Comparison of ENCODE assay signal across 8 mouse cellular contexts in genomic region chr6:136803093-136803738, GRCm38 (mm10). TPM values are rescaled to one million over a fixed set of nuclear protein-coding genes. Genes with fewer than 3 reads are reported as not detected.
DNase-seq lines count a peak whose midpoint lies in the region; ATAC-seq and TF ChIP-seq lines count a peak whose summit lies in the region.

No protein-coding gene starts in this region.

- TF ChIP-seq CTCF in liver, postnatal 0 days (IDR thresholded peaks at IDR 0.05; ENCODE audit: low read depth), result no peak

- no peak for DNase-seq in heart, postnatal 14 days
- no peak for DNase-seq in ES-E14 (ENCODE audit: low read depth, low spot score)
- no peak for DNase-seq in forebrain, embryonic 14.5 days (ENCODE audit: low spot score)
- DNase-seq in liver, postnatal 0 days, result no peak
- DNase-seq in urinary bladder, postnatal 4 days (ENCODE audit: low spot score in 2 of 2), result no peak
- no peak for DNase-seq in left cerebral cortex, adult 18-20 months (ENCODE audit: low spot score in 2 of 2)
- no peak for DNase-seq in cerebellum, postnatal 36 days

- in situ Hi-C loops in ES-E14 (cut with MboI; ENCODE audit: low sequenced_read_pairs in 2 of 2, unreplicated experiment in 2 of 2), result no loop called here

- peak overlapping the region; percentile 69 for H3K4me3 ChIP-seq in heart, embryonic 12.5 days
- H3K4me3 ChIP-seq in ES-E14 (ENCODE audit: insufficient read depth in 1 of 2, low read depth in 1 of 2, low read length in 2 of 2, poor library complexity in 1 of 2, severe bottlenecking in 1 of 2), result peak overlapping the region; percentile 2 to 62; a peak in 2 of 4 replicates
- peak overlapping the region; percentile 71 for H3K4me3 ChIP-seq in forebrain, embryonic 14.5 days (ENCODE audit: low read depth, low read length)
- H3K4me3 ChIP-seq in liver, postnatal 0 days (ENCODE audit: low read depth, low read length), result peak overlapping the region; percentile 77

- peak overlapping the region; percentile 89 for H3K4me2 ChIP-seq in heart, embryonic 12.5 days
- H3K4me2 ChIP-seq in forebrain, embryonic 14.5 days (ENCODE audit: low read length), result peak overlapping the region; percentile 56
- peak overlapping the region; percentile 87 for H3K4me2 ChIP-seq in liver, postnatal 0 days (ENCODE audit: low read depth, low read length)

- H3K9me3 ChIP-seq in heart, embryonic 12.5 days (replicated peaks), result no peaks in the 10 kb centered on the region
- no peaks in the 10 kb centered on the region for H3K9me3 ChIP-seq in ES-E14 (ENCODE audit: control insufficient read depth, insufficient read depth, low read depth, low read length)
- H3K9me3 ChIP-seq in forebrain, embryonic 14.5 days (replicated peaks; ENCODE audit: control insufficient read depth, low read length), result no peaks in the 10 kb centered on the region
- H3K9me3 ChIP-seq in liver, postnatal 0 days (ENCODE audit: low read length), result no peaks in the 10 kb centered on the region

- no peaks in the 10 kb centered on the region for H3K27me3 ChIP-seq in heart, embryonic 12.5 days (replicated peaks)
- no peaks in the 10 kb centered on the region for H3K27me3 ChIP-seq in forebrain, embryonic 14.5 days (replicated peaks; ENCODE audit: control insufficient read depth, insufficient read depth, low read length)
- no peaks in the 10 kb centered on the region for H3K27me3 ChIP-seq in liver, postnatal 0 days (ENCODE audit: insufficient read depth, low read length)

- intact Hi-C loops in heart, postnatal 14 days (cut with DNase I), result no loop called here

- H3K9ac ChIP-seq in heart, embryonic 12.5 days, result peak overlapping the region; percentile 96
- H3K9ac ChIP-seq in ES-E14 (ENCODE audit: insufficient read depth, low read depth, low read length, poor library complexity, severe bottlenecking), result no peak overlapping the region; the same call in 1 of the 2 replicates
- H3K9ac ChIP-seq in forebrain, embryonic 14.5 days (ENCODE audit: low read length), result peak overlapping the region; percentile 90
- peak overlapping the region; percentile 91 for H3K9ac ChIP-seq in liver, postnatal 0 days (replicated peaks)

- TF ChIP-seq EP300 in liver, postnatal 0 days (IDR thresholded peaks at IDR 0.05; ENCODE audit: low read depth), result no peak

- ATAC-seq in heart, embryonic 12.5 days (ENCODE audit: insufficient number of reproducible peaks, low FRiP score), result no peak
- ATAC-seq in forebrain, embryonic 14.5 days, result no peak; the same call in 1 of the 2 replicates
- ATAC-seq in liver, postnatal 0 days, result no peak; the same call in 1 of the 2 replicates

- H3K4me1 ChIP-seq in heart, embryonic 12.5 days (replicated peaks), result peaks cover 17% of the 10 kb centered on the region
- peaks cover 4 to 5% of the 10 kb centered on the region in 2 experiments; a peak in 1 of 4 replicates for H3K4me1 ChIP-seq in ES-E14 (ENCODE audit: control insufficient read depth in 2 of 2, insufficient read depth in 2 of 2, low read length in 2 of 2, poor library complexity in 1 of 2)
- peaks cover 6% of the 10 kb centered on the region for H3K4me1 ChIP-seq in forebrain, embryonic 14.5 days (ENCODE audit: control insufficient read depth, insufficient read depth, low read length)
- H3K4me1 ChIP-seq in liver, postnatal 0 days (ENCODE audit: insufficient read depth), result peaks cover 21% of the 10 kb centered on the region

- H3K27ac ChIP-seq in heart, embryonic 12.5 days (ENCODE audit: poor library complexity, severe bottlenecking), result peak overlapping the region; percentile 100
- H3K27ac ChIP-seq in ES-E14 (ENCODE audit: insufficient read depth, low read depth, low read length, poor library complexity, severe bottlenecking), result no peak overlapping the region; the same call in 1 of the 2 replicates
- H3K27ac ChIP-seq in forebrain, embryonic 14.5 days (ENCODE audit: low read depth, low read length), result peak overlapping the region; percentile 98
- peak overlapping the region; percentile 100 for H3K27ac ChIP-seq in liver, postnatal 0 days (ENCODE audit: low read depth)

- no peaks in the 10 kb centered on the region for H3K36me3 ChIP-seq in heart, embryonic 12.5 days
- H3K36me3 ChIP-seq in ES-E14 (ENCODE audit: control insufficient read depth, insufficient read depth, low read length, poor library complexity, severe bottlenecking), result no peaks in the 10 kb centered on the region
- no peaks in the 10 kb centered on the region for H3K36me3 ChIP-seq in forebrain, embryonic 14.5 days (ENCODE audit: control insufficient read depth, insufficient read depth, low read length)
- no peaks in the 10 kb centered on the region for H3K36me3 ChIP-seq in liver, postnatal 0 days (replicated peaks; ENCODE audit: insufficient read depth, low read length)

- 9% methylated on average over 12 of the region's 12 CpGs for WGBS in heart, embryonic 12.5 days
- WGBS in forebrain, embryonic 14.5 days, result 21% methylated on average over 12 of the region's 12 CpGs
- 8% methylated on average over 12 of the region's 12 CpGs for WGBS in liver, postnatal 0 days (ENCODE audit: insufficient replicate concordance)

TF ChIP-seq in ES-E14, 5 proteins besides CTCF, POLR2A, EP300 and RAD21:
- TF ChIP-seq CHD2 (IDR thresholded peaks at IDR 0.05; ENCODE audit: low read depth, low read length) (0 out of 2 replicates have a peak, but pooled peaks have one; percentile 29), HCFC1 (IDR thresholded peaks at IDR 0.05; ENCODE audit: borderline replicate concordance, insufficient read depth, low read length) (no peak)
TF ChIP-seq in ES-E14: peak in this region for 1.

RNA-seq across cellular contexts. Expression of gene Hist4h4, which starts 1.0 kb away (rescaled TPM):
- 0.41 and 0.45 TPM in 2 replicates for polyA plus RNA-seq in heart, embryonic 12.5 days (2016; fragmentation: Nextera tagmentation; extraction: Ambion mirVana)
- total RNA-seq in heart, postnatal 14 days (2021), result 10 to 100 TPM; 12.1 to 15.3 TPM
- 70.5 and 110 TPM in 2 replicates for total RNA-seq in ES-E14 (2012; rRNA removed)
- 0.61 and 1.5 TPM in 2 replicates for polyA plus RNA-seq in forebrain, embryonic 14.5 days (2014; fragmentation: Nextera tagmentation; extraction: Ambion mirVana)
- polyA plus RNA-seq in liver, postnatal 0 days (2015; fragmentation: Nextera tagmentation; extraction: Ambion mirVana), result 1.1 and 1.4 TPM in 2 replicates
- 10 to 100 TPM; 11.3 to 13.2 TPM for total RNA-seq in left cerebral cortex, adult 18-20 months (2021)

RNA-seq across cellular contexts. Expression of gene H2afj, which starts 4.8 kb away (rescaled TPM):
- polyA plus RNA-seq in heart, embryonic 12.5 days (2016; fragmentation: Nextera tagmentation; extraction: Ambion mirVana), result 85.2 and 86.2 TPM in 2 replicates
- 10 to 100 TPM; 33.4 to 38.2 TPM for total RNA-seq in heart, postnatal 14 days (2021)
- 185 and 274 TPM in 2 replicates for total RNA-seq in ES-E14 (2012; rRNA removed)
- 97.3 and 108 TPM in 2 replicates for polyA plus RNA-seq in forebrain, embryonic 14.5 days (2014; fragmentation: Nextera tagmentation; extraction: Ambion mirVana)
- 147 and 152 TPM in 2 replicates for polyA plus RNA-seq in liver, postnatal 0 days (2015; fragmentation: Nextera tagmentation; extraction: Ambion mirVana)
- 10 to 100 TPM; 50.9 to 57.0 TPM for total RNA-seq in left cerebral cortex, adult 18-20 months (2021)

RNA-seq across cellular contexts. Expression of gene Gucy2c, which starts 21.7 kb away (rescaled TPM):
- 0.06 TPM in 1 of 2 replicates, not detected in the other for polyA plus RNA-seq in heart, embryonic 12.5 days (2016; fragmentation: Nextera tagmentation; extraction: Ambion mirVana)
- not detected for total RNA-seq in heart, postnatal 14 days (2021)
- total RNA-seq in ES-E14 (2012; rRNA removed), result 0.09 and 0.11 TPM in 2 replicates
- polyA plus RNA-seq in forebrain, embryonic 14.5 days (2014; fragmentation: Nextera tagmentation; extraction: Ambion mirVana), result 0.12 and 0.18 TPM in 2 replicates
- 0.57 and 0.99 TPM in 2 replicates for polyA plus RNA-seq in liver, postnatal 0 days (2015; fragmentation: Nextera tagmentation; extraction: Ambion mirVana)
- under 1 TPM; 0.26 to 0.47 TPM for total RNA-seq in left cerebral cortex, adult 18-20 months (2021)

RNA-seq across cellular contexts. Expression of gene BC049715, which starts 24.2 kb away (rescaled TPM):
- polyA plus RNA-seq in heart, embryonic 12.5 days (2016; fragmentation: Nextera tagmentation; extraction: Ambion mirVana), result 1.5 and 2.0 TPM in 2 replicates
- total RNA-seq in heart, postnatal 14 days (2021), result 1 to 10 TPM; 1.0 to 1.3 TPM
- total RNA-seq in ES-E14 (2012; rRNA removed), result 0.90 and 1.2 TPM in 2 replicates
- 0.86 and 1.2 TPM in 2 replicates for polyA plus RNA-seq in forebrain, embryonic 14.5 days (2014; fragmentation: Nextera tagmentation; extraction: Ambion mirVana)
- polyA plus RNA-seq in liver, postnatal 0 days (2015; fragmentation: Nextera tagmentation; extraction: Ambion mirVana), result 0.44 and 0.99 TPM in 2 replicates
- 1 to 10 TPM; 2.3 to 2.8 TPM for total RNA-seq in left cerebral cortex, adult 18-20 months (2021)

RNA-seq across cellular contexts. Expression of gene Wbp11, which starts 24.8 kb away (rescaled TPM):
- 90.5 and 91.8 TPM in 2 replicates for polyA plus RNA-seq in heart, embryonic 12.5 days (2016; fragmentation: Nextera tagmentation; extraction: Ambion mirVana)
- 10 to 100 TPM; 64.3 to 66.0 TPM for total RNA-seq in heart, postnatal 14 days (2021)
- 33.5 and 41.7 TPM in 2 replicates for total RNA-seq in ES-E14 (2012; rRNA removed)
- polyA plus RNA-seq in forebrain, embryonic 14.5 days (2014; fragmentation: Nextera tagmentation; extraction: Ambion mirVana), result 65.3 and 76.5 TPM in 2 replicates
- polyA plus RNA-seq in liver, postnatal 0 days (2015; fragmentation: Nextera tagmentation; extraction: Ambion mirVana), result 32.8 and 33.8 TPM in 2 replicates
- total RNA-seq in left cerebral cortex, adult 18-20 months (2021), result 100 to 1,000 TPM; 109 to 111 TPM
